Mouse (Mus musculus) kidney, postnatal 0 days (tissue): ENCODE measurements around the gene Mob3a. TPM values are rescaled to one million over a fixed set of nuclear protein-coding genes. Genes with fewer than 3 reads are reported as not detected.

Experiments
- ATAC-seq: fragments of 200-750 bp; cut with Nextera tagmentation; replicated peaks from 2 replicates; pipeline ENCODE4 v1.8.0; 2017; ENCODE audit warnings: low read depth, moderate number of reproducible peaks, moderate TSS enrichment, moderate library complexity; ENCODE audit not compliant: low FRiP score
- DNase-seq: peaks from one replicate; pipeline ENCODE4 v3.0.0-alpha.2; 2016; ENCODE audit warnings: low spot score
- H3K27ac ChIP-seq: fragments of 300-500 bp; sonication (generic); 2 replicates; pipeline ENCODE4 v1.5.1; 2014; ENCODE audit warnings: mild to moderate bottlenecking
- H3K27me3 ChIP-seq: fragments of 300-500 bp; sonication (generic); 2 replicates; pipeline ENCODE4 v1.6.1; 2014; ENCODE audit warnings: low read length, mixed read lengths; ENCODE audit not compliant: insufficient read depth
- H3K36me3 ChIP-seq: fragments of 300-500 bp; sonication (generic); 2 replicates; pipeline ENCODE4 v1.6.1; 2014; ENCODE audit warnings: low read length, mixed read lengths; ENCODE audit not compliant: insufficient read depth
- H3K4me1 ChIP-seq: fragments of 300-500 bp; sonication (generic); replicated peaks from 2 replicates; pipeline ENCODE4 v1.6.1; 2014; ENCODE audit warnings: antibody characterized with exemption, low read length, mixed read lengths; ENCODE audit not compliant: insufficient read depth
- H3K4me2 ChIP-seq: fragments of 300-500 bp; sonication (generic); 2 replicates; pipeline ENCODE4 v1.6.1; 2014; ENCODE audit warnings: mild to moderate bottlenecking, low read length, moderate library complexity, mixed read lengths
- H3K4me3 ChIP-seq: fragments of 300-500 bp; sonication (generic); replicated peaks from 2 replicates; pipeline ENCODE4 v1.5.1; 2014; ENCODE audit warnings: low read depth, low read length
- H3K9ac ChIP-seq: fragments of 300-500 bp; sonication (generic); 2 replicates; pipeline ENCODE4 v1.6.1; 2014; ENCODE audit warnings: low read depth, low read length
- H3K9me3 ChIP-seq: fragments of 300-500 bp; sonication (generic); replicated peaks from 2 replicates; pipeline ENCODE4 v1.6.1; 2016; ENCODE audit warnings: low read length, inconsistent platforms, mixed read lengths
- CTCF ChIP-seq: IDR thresholded peaks from 2 replicates; pipeline ENCODE4 v1.5.1; 2016; ENCODE audit warnings: antibody characterized with exemption, low read depth, mild to moderate bottlenecking, moderate library complexity
- WGBS: fragments of 180-500 bp; shearing (Covaris S2); extraction: QIAGEN DNeasy Blood & Tissue Kit; methylation state at CpG from one replicate; pipeline ENCODE4 v1.1.7; 2014; 5-methylcytosine and 5-hydroxymethylcytosine counted together
- polyA plus RNA-seq: library from polyadenylated mRNA; unstranded; fragments of >200 nt; fragmentation: Nextera tagmentation; extraction: Ambion mirVana; gene quantifications from 2 replicates; pipeline ENCODE4 v1.2.1, GENCODE M21; 2015

Mob3a gene
- polyA plus RNA-seq, 1 experiment from 2014 or later, result 22.3 TPM

DNA sequence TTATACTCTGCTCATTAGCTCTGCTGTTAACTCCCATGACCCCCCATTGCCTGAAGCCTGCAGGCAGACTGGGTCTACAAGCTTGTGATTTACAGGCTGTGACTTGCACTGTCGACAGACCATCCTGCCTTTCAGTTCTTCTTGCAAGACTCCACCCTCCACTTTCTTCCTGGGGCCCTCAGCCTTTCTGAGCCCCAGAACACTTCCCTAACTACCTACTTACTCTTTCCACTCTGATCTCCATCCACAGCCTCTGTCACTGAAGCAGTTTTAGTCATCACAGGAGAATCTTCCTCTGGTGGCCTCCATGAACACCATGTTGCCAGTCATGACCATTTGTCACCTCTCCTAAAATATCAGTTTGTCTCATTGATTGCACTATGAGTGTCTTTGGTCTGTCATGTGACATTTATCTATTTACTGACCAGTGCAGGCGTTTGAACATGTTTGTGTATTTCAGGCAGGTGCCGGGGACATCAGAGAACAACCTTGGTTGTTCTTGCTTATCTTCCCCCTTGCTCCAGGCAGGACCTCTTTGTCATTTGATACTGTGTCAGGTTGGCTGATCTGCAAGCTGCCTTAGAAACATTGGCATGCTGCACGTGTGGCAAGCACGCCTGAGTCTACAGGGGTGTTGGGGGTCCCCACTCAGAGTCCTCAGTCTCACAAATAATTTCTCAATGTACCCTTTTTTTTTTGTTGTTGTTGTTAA, 38.1 kb downstream of the Mob3a start:
- peak overlapping the region; percentile 93 for H3K27ac ChIP-seq

GRCm38 (mm10) chr10:80661149-80661548, 40.6 kb downstream of the Mob3a start:
- 25% methylated on average over 5 of the region's 5 CpGs for WGBS

More for the DNA sequence above, 38.1 kb downstream of the Mob3a start:
- ATAC-seq (no peak), DNase-seq (no peak)
- H3K4me3 ChIP-seq, result no peak overlapping the region
- no peaks in the 10 kb centered on the region for H3K9me3 ChIP-seq
- H3K9ac ChIP-seq, result 0 out of 2 replicates have a peak overlapping the region, but pooled peaks have one; percentile 27
- no peak overlapping the region for H3K4me2 ChIP-seq
- H3K36me3 ChIP-seq, result peaks cover 22% of the 10 kb centered on the region
- no peaks in the 10 kb centered on the region for H3K27me3 ChIP-seq
- TF ChIP-seq CTCF, result no peak
- H3K4me1 ChIP-seq, result peaks cover 42% of the 10 kb centered on the region
- 31% methylated on average over 5 of the region's 5 CpGs for WGBS

DNA sequence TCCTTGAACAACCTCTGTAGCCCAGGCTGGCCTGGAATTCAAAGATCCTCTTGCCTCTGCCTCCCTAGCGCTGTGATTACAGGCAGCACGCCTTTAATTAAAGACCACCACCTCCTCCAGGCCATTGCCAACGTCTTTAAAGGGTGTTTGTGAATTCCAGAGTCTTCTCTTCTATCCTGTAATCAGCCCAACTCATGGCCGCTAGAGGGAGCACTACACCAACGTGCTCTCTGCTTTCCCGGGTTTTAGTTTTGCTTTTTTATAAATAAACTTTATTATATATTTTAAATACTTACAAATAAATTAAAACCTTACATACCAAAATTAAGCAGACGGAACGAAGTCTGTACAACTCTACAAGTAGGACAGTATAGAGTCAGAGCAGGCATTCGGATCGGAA, 42.6 kb downstream of the Mob3a start:
- WGBS, result 13% methylated on average over 10 of the region's 10 CpGs
- Histone ChIP-seq H3K4me3 (no peak overlapping the region; the same call in 1 of the 2 replicates), H3K27ac (0 out of 2 replicates have a peak overlapping the region, but pooled peaks have one; percentile 4), H3K9me3 (no peaks in the 10 kb centered on the region), H3K4me1 (peaks cover 34% of the 10 kb centered on the region; the same call in 1 of the 2 replicates), H3K4me2 (peak overlapping the region; percentile 44), H3K36me3 (no peaks in the 10 kb centered on the region), H3K27me3 (no peaks in the 10 kb centered on the region), H3K9ac (no peak overlapping the region)
- ATAC-seq (no peak), DNase-seq (peak; percentile 92)
- peak; percentile 79 for TF ChIP-seq CTCF

More at GRCm38 (mm10) chr10:80661149-80661548, 40.6 kb downstream of the Mob3a start:
- Histone ChIP-seq H3K9me3 (no peaks in the 10 kb centered on the region), H3K9ac (no peak overlapping the region), H3K27me3 (no peaks in the 10 kb centered on the region), H3K4me2 (no peak overlapping the region), H3K27ac (no peak overlapping the region), H3K36me3 (peaks cover under 1% of the 10 kb centered on the region), H3K4me3 (no peak overlapping the region), H3K4me1 (peaks cover 39% of the 10 kb centered on the region)
- DNase-seq, result peak; percentile 78
- no peak for ATAC-seq
- TF ChIP-seq CTCF, result peak; percentile 78

- Histone ChIP-seq H3K4me3 (no peak overlapping the region), H3K9me3 (no peaks in the 10 kb centered on the region), H3K36me3 (no peaks in the 10 kb centered on the region), H3K4me1 (peaks cover 30% of the 10 kb centered on the region; the same call in 1 of the 2 replicates), H3K4me2 (peak overlapping the region; percentile 44; the same call in 1 of the 2 replicates), H3K27me3 (no peaks in the 10 kb centered on the region), H3K27ac (0 out of 2 replicates have a peak overlapping the region, but pooled peaks have one; percentile 4), H3K9ac (no peak overlapping the region)
- TF ChIP-seq CTCF, result no peak
- ATAC-seq, result no peak
- no peak for DNase-seq
- WGBS, result 53% methylated on average over 4 of the region's 4 CpGs
These were observed 43.0 kb downstream of the Mob3a start for GRCm38 (mm10) chr10:80658841-80659202.

GRCm38 (mm10) chr10:80658194-80658840, 43.5 kb downstream of the Mob3a start:
- H3K9me3 ChIP-seq, result no peaks in the 10 kb centered on the region
- no peak for TF ChIP-seq CTCF
- no peak overlapping the region for H3K4me2 ChIP-seq
- DNase-seq, result no peak
- no peak for ATAC-seq
- H3K27me3 ChIP-seq, result no peaks in the 10 kb centered on the region
- WGBS, result 84% methylated on average over 14 of the region's 14 CpGs
- no peak overlapping the region for H3K9ac ChIP-seq
- H3K36me3 ChIP-seq, result no peaks in the 10 kb centered on the region
- H3K4me3 ChIP-seq, result no peak overlapping the region
- H3K27ac ChIP-seq, result no peak overlapping the region
- H3K4me1 ChIP-seq, result peaks cover 25% of the 10 kb centered on the region; the same call in 1 of the 2 replicates

GRCm38 (mm10) chr10:80656863-80657623, 44.7 kb downstream of the Mob3a start, which contains the start of gene Btbd2:
Gene Btbd2 (minus strand): TSS chr10:80657071.
- Histone ChIP-seq H3K9me3 (no peaks in the 10 kb centered on the region), H3K36me3 (0 out of 2 replicates have a peak, but pooled peaks cover 3% of the 10 kb centered on the region), H3K9ac (peak within 1 kb of the TSS; percentile 91), H3K27me3 (no peaks in the 10 kb centered on the region), H3K27ac (peak within 1 kb of the TSS; percentile 88), H3K4me1 (peaks cover 20% of the 10 kb centered on the region; the same call in 1 of the 2 replicates), H3K4me2 (peak within 1 kb of the TSS; percentile 94), H3K4me3 (peak within 1 kb of the TSS; percentile 90)
- TF ChIP-seq CTCF, result no peak
- peak; percentile 5; the same call in 1 of the 2 replicates for ATAC-seq
- no peak for DNase-seq
- 19% methylated on average over 15 of the region's 15 CpGs for WGBS
